Mouse (Mus musculus): ENCODE measurements at regions not wholly inside any gene's neighbourhood (a gene's known extent, or its start where the extent isn't known, plus 50 kb on each side); places are given as distances from the start of the nearest gene placed in this dataset.
A peak's percentile ranks its signal among the peaks of the same experiment; 100 is the strongest.

GRCm38 (mm10) chr13:111979428-111980204 is 170.8 kb upstream of the Map3k1 start:
- peak; percentile 84 for DNase-seq

GRCm38 (mm10) chr13:111980205-111980595 is 171.4 kb upstream of the Map3k1 start:
- no peak for DNase-seq

- no peak for DNase-seq
Measured at GRCm38 (mm10) chr13:111981103-111981502, 172.3 kb upstream of the Map3k1 start.

- DNase-seq = no peak
Measured at GRCm38 (mm10) chr13:111982796-111983460, 174.1 kb upstream of the Map3k1 start.

GRCm38 (mm10) chr13:111984081-111984574 is 175.3 kb upstream of the Map3k1 start:
- DNase-seq = no peak

- DNase-seq = no peak
Measured at GRCm38 (mm10) chr13:111985406-111985805, 176.6 kb upstream of the Map3k1 start.

GRCm38 (mm10) chr13:111986681-111987080 is 177.9 kb upstream of the Map3k1 start:
- no peak for DNase-seq

- DNase-seq = no peak
Measured at GRCm38 (mm10) chr13:111987420-111987819, 178.6 kb upstream of the Map3k1 start.

GRCm38 (mm10) chr13:111990913-111991534 is 182.2 kb upstream of the Map3k1 start:
- DNase-seq = peak; percentile 87

GRCm38 (mm10) chr13:111992075-111992847 is 183.5 kb upstream of the Map3k1 start:
- DNase-seq = no peak

- no peak for DNase-seq
Measured at GRCm38 (mm10) chr13:111994862-111995490, 186.2 kb upstream of the Map3k1 start.

- no peak for DNase-seq
Measured at GRCm38 (mm10) chr13:111995716-111996115, 186.9 kb upstream of the Map3k1 start.

GRCm38 (mm10) chr13:111996910-111997309 is 188.1 kb upstream of the Map3k1 start:
- no peak for DNase-seq

GRCm38 (mm10) chr13:111997980-111998945 is 189.5 kb upstream of the Map3k1 start:
- no peak for DNase-seq

- DNase-seq = no peak
Measured at GRCm38 (mm10) chr13:111999647-112000292, 191.0 kb upstream of the Map3k1 start.

GRCm38 (mm10) chr13:112000293-112000665 is 191.5 kb upstream of the Map3k1 start:
- DNase-seq = no peak

GRCm38 (mm10) chr13:112000696-112001095 is 191.9 kb upstream of the Map3k1 start:
- no peak for DNase-seq

GRCm38 (mm10) chr13:112001155-112002025 is 192.6 kb upstream of the Map3k1 start:
- peak; percentile 70 for DNase-seq

- DNase-seq = peak; percentile 46
Measured at GRCm38 (mm10) chr13:112002661-112003347, 194.0 kb upstream of the Map3k1 start.

Measured in retina, postnatal 1 day (tissue).